Mouse (Mus musculus) CD4-positive, CD25-positive, alpha-beta regulatory T cell, adult 4 months (primary cell): ENCODE data around the gene Gm10719. TPM values are rescaled to one million over a fixed set of nuclear protein-coding genes. Genes with fewer than 3 reads are reported as not detected.
"Not testable (repeated sequence)": the region's sequence is repeated elsewhere in the genome, so short reads cannot be mapped to it uniquely, and the experiment has no call there.

ENCODE experiments used
- ATAC-seq: one replicate; pipeline ENCODE4 v1.8.0; 2017
- polyA plus RNA-seq, 2 experiments: library from polyadenylated mRNA; unstranded; fragments of 100-300 nt; shearing (Covaris generic); gene quantifications; one replicate each; pipeline ENCODE4 v1.2.1; 2017

The Gm10719 gene
- polyA plus RNA-seq, 2 experiments from 2014 or later: 1.8 TPM; not detected in 1

GRCm38 (mm10) chr9:3025653-3026052 is 8.4 kb downstream of the Gm10719 start:
- ATAC-seq: peak; percentile 4

- not testable (repeated sequence) for ATAC-seq
Measured at GRCm38 (mm10) chr9:3026136-3026535, 8.9 kb downstream of the Gm10719 start.

- ATAC-seq: not testable (repeated sequence)
Measured at GRCm38 (mm10) chr9:3026741-3027140, 9.5 kb downstream of the Gm10719 start.

GRCm38 (mm10) chr9:3027200-3027599 is 10.0 kb downstream of the Gm10719 start:
- not testable (repeated sequence) for ATAC-seq

- ATAC-seq: not testable (repeated sequence)
Measured at GRCm38 (mm10) chr9:3029276-3030000, 12.2 kb downstream of the Gm10719 start.

GRCm38 (mm10) chr9:3030677-3031318 is 13.6 kb downstream of the Gm10719 start:
- not testable (repeated sequence) for ATAC-seq

- ATAC-seq: not testable (repeated sequence)
Measured at GRCm38 (mm10) chr9:3034299-3034698, 17.1 kb downstream of the Gm10719 start, which contains the start of gene Gm17535. Gene Gm17535, plus strand, starts transcription at chr9:3034599.

GRCm38 (mm10) chr9:3036577-3036976 is 19.4 kb downstream of the Gm10719 start, which contains the start of gene Gm10715:
Gene Gm10715, plus strand, starts transcription at chr9:3036877.
- not testable (repeated sequence) for ATAC-seq

- not testable (repeated sequence) for ATAC-seq
Measured at GRCm38 (mm10) chr9:3038161-3038560, 21.0 kb downstream of the Gm10719 start.

Other genes starting within 250 kb of the Gm10719 start
- gene Gm10722, start 16.5 kb upstream of the Gm10719 start, polyA plus RNA-seq: not detected
- 1 to 10 TPM in 1 of 2 experiments, not detected in 1; 2.6 TPM for gene Gm11168, start 14.1 kb upstream of the Gm10719 start, polyA plus RNA-seq
- under 1 TPM in 1 of 2 experiments, not detected in 1; 0.83 TPM for gene Gm10721, start 4.3 kb upstream of the Gm10719 start, polyA plus RNA-seq
- gene Gm10720, start 1.8 kb upstream of the Gm10719 start, polyA plus RNA-seq: not detected
- 1 to 10 TPM in 1 of 2 experiments, not detected in 1; 1.7 TPM for gene Gm10718, start 6.1 kb downstream of the Gm10719 start, polyA plus RNA-seq
- gene Gm10717, start 8.0 kb downstream of the Gm10719 start, polyA plus RNA-seq: 1 to 10 TPM; 2.0 to 7.1 TPM
- not detected for gene Gm17535, start 17.2 kb downstream of the Gm10719 start, polyA plus RNA-seq
- gene Gm10715, start 19.5 kb downstream of the Gm10719 start, polyA plus RNA-seq: not detected